Comparison of ENCODE assay signal across 8 mouse cellular contexts in genomic region chr4:148139767-148140097, GRCm38 (mm10). TPM values are rescaled to one million over a fixed set of nuclear protein-coding genes. Genes with fewer than 3 reads are reported as not detected.
DNase-seq lines count a peak whose midpoint lies in the region; ATAC-seq and TF ChIP-seq lines count a peak whose summit lies in the region.

No protein-coding gene starts in this region.

- WGBS in forebrain, embryonic 15.5 days: under 1% methylated on average over 12 of the region's 12 CpGs
- under 1% methylated on average over 12 of the region's 12 CpGs for WGBS in liver, embryonic 15.5 days (ENCODE audit: insufficient replicate concordance)

- peak; percentile 16 for ATAC-seq in forebrain, embryonic 15.5 days (replicated peaks)
- peak; percentile 10; the same call in 1 of the 2 replicates for ATAC-seq in liver, embryonic 15.5 days (ENCODE audit: insufficient read depth)

- TF ChIP-seq CTCF in C2C12 (IDR thresholded peaks at IDR 0.05; ENCODE audit: control insufficient read depth, insufficient read depth, insufficient read length): no peak

- H3K27me3 ChIP-seq in C2C12 (ENCODE audit: control insufficient read depth, insufficient read depth, insufficient read length): peaks cover 18% of the 10 kb centered on the region
- peaks cover 4% of the 10 kb centered on the region; the same call in 1 of the 2 replicates for H3K27me3 ChIP-seq in forebrain, embryonic 15.5 days
- peaks cover 38% of the 10 kb centered on the region for H3K27me3 ChIP-seq in liver, embryonic 15.5 days

- H3K4me1 ChIP-seq in forebrain, embryonic 15.5 days: peaks cover 22% of the 10 kb centered on the region
- peaks cover 18% of the 10 kb centered on the region for H3K4me1 ChIP-seq in liver, embryonic 15.5 days (replicated peaks)

- H3K4me3 ChIP-seq in C2C12 (ENCODE audit: insufficient read depth, poor library complexity, severe bottlenecking): peak overlapping the region; percentile 59
- peak overlapping the region; percentile 57 for H3K4me3 ChIP-seq in forebrain, embryonic 15.5 days
- H3K4me3 ChIP-seq in liver, embryonic 15.5 days (replicated peaks): peak overlapping the region; percentile 75

- H3K9me3 ChIP-seq in forebrain, embryonic 15.5 days: no peaks in the 10 kb centered on the region
- no peaks in the 10 kb centered on the region for H3K9me3 ChIP-seq in liver, embryonic 15.5 days (replicated peaks)

- no peaks in the 10 kb centered on the region for H3K79me2 ChIP-seq in C2C12 (ENCODE audit: control insufficient read depth, insufficient read depth)

- no peaks in the 10 kb centered on the region for H3K36me3 ChIP-seq in C2C12 (ENCODE audit: control insufficient read depth, insufficient read depth)
- peaks cover 2% of the 10 kb centered on the region; the same call in 1 of the 2 replicates for H3K36me3 ChIP-seq in forebrain, embryonic 15.5 days
- H3K36me3 ChIP-seq in liver, embryonic 15.5 days (replicated peaks): no peaks in the 10 kb centered on the region

- H3K9ac ChIP-seq in forebrain, embryonic 15.5 days (replicated peaks): peak overlapping the region; percentile 70
- peak overlapping the region; percentile 72 for H3K9ac ChIP-seq in liver, embryonic 15.5 days

- peak; percentile 32 for DNase-seq in embryo, embryonic 11.5 days (ENCODE audit: low read depth, low spot score)
- DNase-seq in embryo, embryonic 11 days: no peak
- DNase-seq in adrenal gland, postnatal 25 days: no peak
- DNase-seq in adrenal gland, postnatal 4 days (ENCODE audit: low spot score in 2 of 2): no peak
- no peak for DNase-seq in left cerebral cortex, adult 18-20 months (ENCODE audit: low spot score in 2 of 2)

- H3ac ChIP-seq in C2C12 (ENCODE audit: control insufficient read depth, insufficient read length, low read depth): no peak overlapping the region

- peak overlapping the region; percentile 93 for H3K27ac ChIP-seq in forebrain, embryonic 15.5 days (replicated peaks)
- H3K27ac ChIP-seq in liver, embryonic 15.5 days (replicated peaks): 0 out of 2 replicates have a peak overlapping the region, but pooled peaks have one; percentile 34

- H3K79me3 ChIP-seq in C2C12 (ENCODE audit: low read depth): no peaks in the 10 kb centered on the region

- H3K4me2 ChIP-seq in forebrain, embryonic 15.5 days (replicated peaks): peak overlapping the region; percentile 93
- H3K4me2 ChIP-seq in liver, embryonic 15.5 days: peak overlapping the region; percentile 100

TF ChIP-seq in C2C12, 6 proteins besides CTCF, POLR2A, EP300 and RAD21:
- TF ChIP-seq MYOD1 (IDR thresholded peaks at IDR 0.05; ENCODE audit: control insufficient read depth, insufficient read length, low read depth): no peak
- TF ChIP-seq MAX (IDR thresholded peaks at IDR 0.05): no peak
- TF ChIP-seq MYOG (IDR thresholded peaks at IDR 0.05; ENCODE audit: control insufficient read depth, extremely low read depth, insufficient read length): no peak
- TF ChIP-seq CEBPB (IDR thresholded peaks at IDR 0.05; ENCODE audit: low read depth): no peak
- TF ChIP-seq FOSL1 (IDR thresholded peaks at IDR 0.05; ENCODE audit: insufficient read depth, low read length, poor library complexity, severe bottlenecking): no peak
- no peak for TF ChIP-seq USF1 (IDR thresholded peaks at IDR 0.05; ENCODE audit: low read depth)

RNA-seq across cellular contexts. Expression of gene Draxin, which starts 9.2 kb away (rescaled TPM):
- 0.01 TPM for polyA plus RNA-seq in C2C12 (2012; fragmentation: generic; extraction: Trizol)
- polyA plus RNA-seq in forebrain, embryonic 15.5 days (2015; fragmentation: Nextera tagmentation; extraction: Ambion mirVana): 21.2 TPM in 2 replicates
- 0.07 and 0.10 TPM in 2 replicates for polyA plus RNA-seq in liver, embryonic 15.5 days (2015; fragmentation: Nextera tagmentation; extraction: Ambion mirVana)
- total RNA-seq in adrenal gland, postnatal 25 days (2021): 0.15 and 0.24 TPM in 2 replicates
- 1 to 10 TPM in 1 of 2 experiments, under 1 TPM in 1; 0.42 to 1.0 TPM for total RNA-seq in adrenal gland, postnatal 4 days (2021)
- under 1 TPM; 0.19 to 0.21 TPM for total RNA-seq in left cerebral cortex, adult 18-20 months (2021)

RNA-seq across cellular contexts. Expression of gene Mad2l2, which starts 9.5 kb away (rescaled TPM):
- polyA plus RNA-seq in C2C12 (2012; fragmentation: generic; extraction: Trizol): 35.6 TPM
- polyA plus RNA-seq in forebrain, embryonic 15.5 days (2015; fragmentation: Nextera tagmentation; extraction: Ambion mirVana): 123 and 127 TPM in 2 replicates
- polyA plus RNA-seq in liver, embryonic 15.5 days (2015; fragmentation: Nextera tagmentation; extraction: Ambion mirVana): 12.9 and 13.2 TPM in 2 replicates
- 16.2 and 20.3 TPM in 2 replicates for total RNA-seq in adrenal gland, postnatal 25 days (2021)
- total RNA-seq in adrenal gland, postnatal 4 days (2021): 10 to 100 TPM; 24.0 to 24.6 TPM
- 10 to 100 TPM; 10.7 to 17.5 TPM for total RNA-seq in left cerebral cortex, adult 18-20 months (2021)

RNA-seq across cellular contexts. Expression of gene Fbxo6, which starts 12.2 kb away (rescaled TPM):
- polyA plus RNA-seq in C2C12 (2012; fragmentation: generic; extraction: Trizol): 54.4 TPM
- 15.6 and 18.0 TPM in 2 replicates for polyA plus RNA-seq in forebrain, embryonic 15.5 days (2015; fragmentation: Nextera tagmentation; extraction: Ambion mirVana)
- polyA plus RNA-seq in liver, embryonic 15.5 days (2015; fragmentation: Nextera tagmentation; extraction: Ambion mirVana): 11.0 and 11.9 TPM in 2 replicates
- 45.2 and 55.3 TPM in 2 replicates for total RNA-seq in adrenal gland, postnatal 25 days (2021)
- total RNA-seq in adrenal gland, postnatal 4 days (2021): 10 to 100 TPM; 28.2 to 32.8 TPM
- 10 to 100 TPM; 32.1 to 35.3 TPM for total RNA-seq in left cerebral cortex, adult 18-20 months (2021)

RNA-seq across cellular contexts. Expression of gene Fbxo44, which starts 20.6 kb away (rescaled TPM):
- polyA plus RNA-seq in C2C12 (2012; fragmentation: generic; extraction: Trizol): 2.1 TPM
- 60.7 and 64.6 TPM in 2 replicates for polyA plus RNA-seq in forebrain, embryonic 15.5 days (2015; fragmentation: Nextera tagmentation; extraction: Ambion mirVana)
- 0.51 and 0.54 TPM in 2 replicates for polyA plus RNA-seq in liver, embryonic 15.5 days (2015; fragmentation: Nextera tagmentation; extraction: Ambion mirVana)
- total RNA-seq in adrenal gland, postnatal 25 days (2021): 7.0 and 14.6 TPM in 2 replicates
- total RNA-seq in adrenal gland, postnatal 4 days (2021): 10 to 100 TPM; 13.9 to 15.0 TPM
- total RNA-seq in left cerebral cortex, adult 18-20 months (2021): 100 to 1,000 TPM; 137 to 157 TPM

RNA-seq across cellular contexts. Expression of gene Fbxo2, which starts 20.7 kb away (rescaled TPM):
- 14.2 TPM for polyA plus RNA-seq in C2C12 (2012; fragmentation: generic; extraction: Trizol)
- 4.5 and 4.7 TPM in 2 replicates for polyA plus RNA-seq in forebrain, embryonic 15.5 days (2015; fragmentation: Nextera tagmentation; extraction: Ambion mirVana)
- 0.28 TPM in 1 of 2 replicates, not detected in the other for polyA plus RNA-seq in liver, embryonic 15.5 days (2015; fragmentation: Nextera tagmentation; extraction: Ambion mirVana)
- total RNA-seq in adrenal gland, postnatal 25 days (2021): 4.5 and 4.7 TPM in 2 replicates
- total RNA-seq in adrenal gland, postnatal 4 days (2021): 1 to 10 TPM; 2.7 to 2.8 TPM
- total RNA-seq in left cerebral cortex, adult 18-20 months (2021): 100 to 1,000 TPM; 118 to 126 TPM
